In the genomic region with DNA sequence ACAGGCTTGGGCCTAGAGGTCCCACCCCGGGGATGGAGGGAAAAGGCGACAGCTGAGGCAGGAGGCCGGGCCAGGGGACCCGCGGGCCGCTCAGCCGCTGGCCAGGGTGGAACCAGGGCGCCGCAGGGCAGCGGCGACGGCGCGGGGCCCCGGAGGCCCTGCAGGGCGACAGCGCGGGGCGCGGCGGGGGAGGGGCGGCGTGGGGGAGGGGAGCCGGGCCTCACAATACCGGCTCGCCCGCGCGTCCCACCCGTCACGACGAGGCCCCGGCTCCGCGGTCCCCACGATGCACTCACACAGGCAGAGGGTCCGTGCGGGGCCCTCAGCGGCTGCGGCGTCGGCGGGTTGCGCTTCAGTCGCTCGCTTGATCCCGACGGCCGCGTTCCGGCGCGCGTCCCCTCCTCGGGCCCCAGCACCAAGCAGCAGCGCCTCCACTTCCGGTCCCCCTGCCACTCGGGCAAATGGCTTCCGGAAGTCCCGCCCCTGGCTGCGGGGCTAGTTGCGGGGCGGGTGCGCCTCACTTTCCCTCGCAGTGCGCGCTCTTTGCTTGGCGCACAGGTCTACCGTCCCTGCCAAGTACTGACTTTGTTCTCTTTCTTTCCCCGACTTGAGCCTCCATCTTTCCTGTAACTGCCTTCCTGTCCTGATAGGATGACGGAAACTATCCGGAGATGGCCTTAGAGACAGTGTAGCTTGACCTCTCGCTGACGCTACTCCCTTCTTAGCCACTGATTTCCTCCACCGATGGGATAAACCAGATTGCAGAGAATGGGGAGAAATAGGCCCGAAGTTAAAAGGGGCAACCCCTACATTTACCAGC, we compare ENCODE assay signal across 8 mouse cellular contexts. TPM values are rescaled to one million over a fixed set of nuclear protein-coding genes. Genes with fewer than 3 reads are reported as not detected.
DNase-seq lines count a peak whose midpoint lies in the region; ATAC-seq and TF ChIP-seq lines count a peak whose summit lies in the region.

No protein-coding gene starts in this region.

- H3K9me3 ChIP-seq in forebrain, embryonic 11.5 days (ENCODE audit: control insufficient read depth, low read length) = no peaks in the 10 kb centered on the region
- H3K9me3 ChIP-seq in heart, postnatal 0 days (replicated peaks; ENCODE audit: control insufficient read depth, low read length) = no peaks in the 10 kb centered on the region
- H3K9me3 ChIP-seq in liver, embryonic 16.5 days (replicated peaks; ENCODE audit: control insufficient read depth, low read length) = no peaks in the 10 kb centered on the region
- no peaks in the 10 kb centered on the region for H3K9me3 ChIP-seq in neural tube, embryonic 13.5 days

- ATAC-seq in forebrain, embryonic 11.5 days (replicated peaks; ENCODE audit: low FRiP score) = peak; percentile 94
- peak; percentile 91 for ATAC-seq in heart, postnatal 0 days (ENCODE audit: insufficient read depth, low read depth)
- peak; percentile 92 for ATAC-seq in liver, embryonic 16.5 days (ENCODE audit: low read depth)
- ATAC-seq in neural tube, embryonic 13.5 days (ENCODE audit: low read depth) = peak; percentile 95

- peaks cover 2% of the 10 kb centered on the region; the same call in 1 of the 2 replicates for H3K4me1 ChIP-seq in forebrain, embryonic 11.5 days (replicated peaks; ENCODE audit: control insufficient read depth, insufficient read depth, low read length)
- H3K4me1 ChIP-seq in heart, postnatal 0 days (ENCODE audit: control insufficient read depth, insufficient read depth) = peaks cover 15% of the 10 kb centered on the region
- peaks cover 33% of the 10 kb centered on the region for H3K4me1 ChIP-seq in liver, embryonic 16.5 days (ENCODE audit: control insufficient read depth, low read depth, low read length)
- peaks cover 50% of the 10 kb centered on the region for H3K4me1 ChIP-seq in neural tube, embryonic 13.5 days (replicated peaks)
- H3K4me1 ChIP-seq in testis, adult 2 months (ENCODE audit: control insufficient read depth, insufficient read depth, low read length) = peaks cover 4% of the 10 kb centered on the region; the same call in 1 of the 2 replicates

- TF ChIP-seq CTCF in heart, postnatal 0 days (IDR thresholded peaks at IDR 0.05; ENCODE audit: low read depth) = no peak
- no peak for TF ChIP-seq CTCF in testis, adult 2 months (IDR thresholded peaks at IDR 0.05; ENCODE audit: control insufficient read depth, insufficient read depth, insufficient replicate concordance, low read depth, low read length)

- H3K27me3 ChIP-seq in forebrain, embryonic 11.5 days (ENCODE audit: control insufficient read depth, insufficient read depth, low read length) = no peaks in the 10 kb centered on the region
- H3K27me3 ChIP-seq in heart, postnatal 0 days (ENCODE audit: control insufficient read depth, insufficient read depth, low read length) = no peaks in the 10 kb centered on the region
- H3K27me3 ChIP-seq in liver, embryonic 16.5 days (ENCODE audit: control insufficient read depth, insufficient read depth, low read depth, low read length) = no peaks in the 10 kb centered on the region
- no peaks in the 10 kb centered on the region for H3K27me3 ChIP-seq in neural tube, embryonic 13.5 days
- H3K27me3 ChIP-seq in testis, adult 2 months (ENCODE audit: control insufficient read depth, insufficient read depth, low read length) = no peaks in the 10 kb centered on the region

- DNase-seq in CD8-positive naive resting alpha-beta T cell, adult 2 months (ENCODE audit: low read depth in 2 of 2, low spot score in 2 of 2) = peak; percentile 79 to 86
- DNase-seq in c-Kit-positive CD71-negative TER-119-negative erythroid progenitor cells, embryonic 14.5 days (ENCODE audit: low read depth) = peak; percentile 78
- peak; percentile 96 for DNase-seq in forebrain, embryonic 11.5 days (ENCODE audit: low spot score)
- DNase-seq in heart, postnatal 0 days (ENCODE audit: low spot score) = peak; percentile 85
- DNase-seq in kidney, postnatal 4 days = peak; percentile 93 to 95

- peak overlapping the region; percentile 98 for H3K9ac ChIP-seq in forebrain, embryonic 11.5 days (ENCODE audit: low read length)
- peak overlapping the region; percentile 95 for H3K9ac ChIP-seq in heart, postnatal 0 days (replicated peaks; ENCODE audit: low read depth, low read length)
- H3K9ac ChIP-seq in liver, embryonic 16.5 days (ENCODE audit: low read depth, low read length) = peak overlapping the region; percentile 93
- H3K9ac ChIP-seq in neural tube, embryonic 13.5 days = peak overlapping the region; percentile 97

- WGBS in forebrain, embryonic 11.5 days = under 1% methylated on average over 52 of the region's 76 CpGs
- under 1% methylated on average over 58 of the region's 76 CpGs for WGBS in heart, postnatal 0 days
- under 1% methylated on average over 56 of the region's 76 CpGs for WGBS in liver, embryonic 16.5 days (ENCODE audit: insufficient replicate concordance)
- under 1% methylated on average over 47 of the region's 76 CpGs for WGBS in neural tube, embryonic 13.5 days

- peak; percentile 83 for TF ChIP-seq POLR2A in testis, adult 2 months (IDR thresholded peaks at IDR 0.05; ENCODE audit: control insufficient read depth, low read depth, low read length)

- peak overlapping the region; percentile 91 for H3K27ac ChIP-seq in forebrain, embryonic 11.5 days (ENCODE audit: low read depth, low read length)
- H3K27ac ChIP-seq in heart, postnatal 0 days (ENCODE audit: low read depth) = peak overlapping the region; percentile 92
- peak overlapping the region; percentile 91 for H3K27ac ChIP-seq in liver, embryonic 16.5 days (ENCODE audit: low read length)
- peak overlapping the region; percentile 96 for H3K27ac ChIP-seq in neural tube, embryonic 13.5 days (replicated peaks)
- H3K27ac ChIP-seq in testis, adult 2 months (ENCODE audit: control insufficient read depth, insufficient read depth, low read depth, low read length) = peak overlapping the region; percentile 96

- TF ChIP-seq EP300 in heart, postnatal 0 days (IDR thresholded peaks at IDR 0.05; ENCODE audit: low read depth) = no peak

- H3K4me2 ChIP-seq in forebrain, embryonic 11.5 days (ENCODE audit: low read depth, low read length, severe bottlenecking) = peak overlapping the region; percentile 95
- H3K4me2 ChIP-seq in heart, postnatal 0 days (ENCODE audit: low read depth, low read length) = peak overlapping the region; percentile 89
- peak overlapping the region; percentile 79 for H3K4me2 ChIP-seq in liver, embryonic 16.5 days (ENCODE audit: low read depth, low read length)
- peak overlapping the region; percentile 89 for H3K4me2 ChIP-seq in neural tube, embryonic 13.5 days

- peak overlapping the region; percentile 98 for H3K4me3 ChIP-seq in forebrain, embryonic 11.5 days (ENCODE audit: low read depth, low read length)
- H3K4me3 ChIP-seq in heart, postnatal 0 days (ENCODE audit: low read depth, low read length) = peak overlapping the region; percentile 91
- peak overlapping the region; percentile 86 for H3K4me3 ChIP-seq in liver, embryonic 16.5 days (ENCODE audit: low read depth, low read length)
- H3K4me3 ChIP-seq in neural tube, embryonic 13.5 days = peak overlapping the region; percentile 80
- H3K4me3 ChIP-seq in testis, adult 2 months (ENCODE audit: control insufficient read depth, low read depth, low read length) = peak overlapping the region; percentile 87

- no peaks in the 10 kb centered on the region; the same call in 1 of the 2 replicates for H3K36me3 ChIP-seq in forebrain, embryonic 11.5 days (ENCODE audit: control insufficient read depth, insufficient read depth, low read length)
- H3K36me3 ChIP-seq in heart, postnatal 0 days (replicated peaks; ENCODE audit: control insufficient read depth, insufficient read depth, low read length) = no peaks in the 10 kb centered on the region
- H3K36me3 ChIP-seq in liver, embryonic 16.5 days (ENCODE audit: control insufficient read depth, insufficient read depth) = no peaks in the 10 kb centered on the region
- no peaks in the 10 kb centered on the region; the same call in 1 of the 2 replicates for H3K36me3 ChIP-seq in neural tube, embryonic 13.5 days
- H3K36me3 ChIP-seq in testis, adult 2 months (ENCODE audit: control insufficient read depth, insufficient read depth, low read length) = no peaks in the 10 kb centered on the region

RNA-seq across cellular contexts. Expression of gene Pafah1b2, which starts 27.9 kb away (rescaled TPM):
- polyA plus RNA-seq in forebrain, embryonic 11.5 days (2014; fragmentation: Nextera tagmentation; extraction: Ambion mirVana) = 274 and 277 TPM in 2 replicates
- total RNA-seq in heart, postnatal 0 days (2014; rRNA removed; ENCODE audit: low replicate concordance) = 41.0 and 50.3 TPM in 2 replicates
- 83.6 and 92.8 TPM in 2 replicates for polyA plus RNA-seq in heart, postnatal 0 days (2015; fragmentation: Nextera tagmentation; extraction: Ambion mirVana)
- polyA plus RNA-seq in liver, embryonic 16.5 days (2015; fragmentation: Nextera tagmentation; extraction: Ambion mirVana) = 57.6 and 63.3 TPM in 2 replicates
- polyA plus RNA-seq in neural tube, embryonic 13.5 days (2015; fragmentation: Nextera tagmentation; extraction: Ambion mirVana) = 282 and 301 TPM in 2 replicates
- 210 and 246 TPM in 2 replicates for polyA plus RNA-seq in testis, adult 2 months (2012; rRNA removed)

RNA-seq across cellular contexts. Expression of gene Sik3, which starts 28.0 kb away (rescaled TPM):
- 11.3 TPM in 2 replicates for polyA plus RNA-seq in forebrain, embryonic 11.5 days (2014; fragmentation: Nextera tagmentation; extraction: Ambion mirVana)
- total RNA-seq in heart, postnatal 0 days (2014; rRNA removed; ENCODE audit: low replicate concordance) = 35.3 and 49.3 TPM in 2 replicates
- polyA plus RNA-seq in heart, postnatal 0 days (2015; fragmentation: Nextera tagmentation; extraction: Ambion mirVana) = 12.2 and 13.1 TPM in 2 replicates
- 1.6 and 1.7 TPM in 2 replicates for polyA plus RNA-seq in liver, embryonic 16.5 days (2015; fragmentation: Nextera tagmentation; extraction: Ambion mirVana)
- polyA plus RNA-seq in neural tube, embryonic 13.5 days (2015; fragmentation: Nextera tagmentation; extraction: Ambion mirVana) = 9.3 and 9.4 TPM in 2 replicates
- polyA plus RNA-seq in testis, adult 2 months (2012; rRNA removed) = 30.1 and 30.4 TPM in 2 replicates

RNA-seq across cellular contexts. Expression of gene Sidt2, which starts 29.6 kb away (rescaled TPM):
- 21.2 and 28.5 TPM in 2 replicates for polyA plus RNA-seq in forebrain, embryonic 11.5 days (2014; fragmentation: Nextera tagmentation; extraction: Ambion mirVana)
- total RNA-seq in heart, postnatal 0 days (2014; rRNA removed; ENCODE audit: low replicate concordance) = 78.4 and 80.3 TPM in 2 replicates
- polyA plus RNA-seq in heart, postnatal 0 days (2015; fragmentation: Nextera tagmentation; extraction: Ambion mirVana) = 29.9 and 31.4 TPM in 2 replicates
- 18.5 and 20.5 TPM in 2 replicates for polyA plus RNA-seq in liver, embryonic 16.5 days (2015; fragmentation: Nextera tagmentation; extraction: Ambion mirVana)
- 39.2 and 44.2 TPM in 2 replicates for polyA plus RNA-seq in neural tube, embryonic 13.5 days (2015; fragmentation: Nextera tagmentation; extraction: Ambion mirVana)
- polyA plus RNA-seq in testis, adult 2 months (2012; rRNA removed) = 350 and 414 TPM in 2 replicates

RNA-seq across cellular contexts. Expression of gene Tagln, which starts 48.8 kb away (rescaled TPM):
- polyA plus RNA-seq in forebrain, embryonic 11.5 days (2014; fragmentation: Nextera tagmentation; extraction: Ambion mirVana) = 22.0 and 26.5 TPM in 2 replicates
- total RNA-seq in heart, postnatal 0 days (2014; rRNA removed; ENCODE audit: low replicate concordance) = 65.0 and 610 TPM in 2 replicates
- polyA plus RNA-seq in heart, postnatal 0 days (2015; fragmentation: Nextera tagmentation; extraction: Ambion mirVana) = 54.5 and 65.2 TPM in 2 replicates
- 6.2 and 9.5 TPM in 2 replicates for polyA plus RNA-seq in liver, embryonic 16.5 days (2015; fragmentation: Nextera tagmentation; extraction: Ambion mirVana)
- 9.8 and 10.8 TPM in 2 replicates for polyA plus RNA-seq in neural tube, embryonic 13.5 days (2015; fragmentation: Nextera tagmentation; extraction: Ambion mirVana)
- 18.3 and 49.8 TPM in 2 replicates for polyA plus RNA-seq in testis, adult 2 months (2012; rRNA removed)

Comparison
In these comparisons a context has a peak if more than half of its experiments do, and no peak if none do; other contexts are left out.
1. Peak in every context shown above with its lines: DNase-seq, ATAC-seq, H3K4me3 ChIP-seq and H3K27ac ChIP-seq.